Mouse (Mus musculus): ENCODE results near the gene Gm4724. TPM values are rescaled to one million over a fixed set of nuclear protein-coding genes. Genes with fewer than 3 reads are reported as not detected.

Gm4724 gene
- polyA plus RNA-seq (2014; fragmentation: Illumina TruSeq; extraction: RNeasy Lipid Tissue Mini Kit (QIAGEN cat#74804); ENCODE audit: low read depth, low replicate concordance) = 14.0 TPM

GRCm38 (mm10) chr2:175435707-175436106 is at the start of gene Gm4724:
Gene Gm4724 (minus strand): TSS chr2:175435807.

GRCm38 (mm10) chr2:175469685-175470084 is 34.1 kb upstream of the Gm4724 start, which contains the start of gene Zfp965:
Gene Zfp965 (plus strand): TSS chr2:175469985.

Other genes starting within 250 kb of the Gm4724 start
- gene Gm14391, start 228.9 kb downstream of the Gm4724 start, polyA plus RNA-seq (2014; fragmentation: Illumina TruSeq; extraction: RNeasy Lipid Tissue Mini Kit (QIAGEN cat#74804); ENCODE audit: low read depth, low replicate concordance) = 16.4 TPM
- 15.1 TPM for gene Gm14440, start 160.7 kb downstream of the Gm4724 start, polyA plus RNA-seq (2014; fragmentation: Illumina TruSeq; extraction: RNeasy Lipid Tissue Mini Kit (QIAGEN cat#74804); ENCODE audit: low read depth, low replicate concordance)
- 30.6 TPM for gene Gm4631, start 97.6 kb downstream of the Gm4724 start, polyA plus RNA-seq (2014; fragmentation: Illumina TruSeq; extraction: RNeasy Lipid Tissue Mini Kit (QIAGEN cat#74804); ENCODE audit: low read depth, low replicate concordance)
- gene Zfp968, start 63.4 kb downstream of the Gm4724 start, polyA plus RNA-seq (2014; fragmentation: Illumina TruSeq; extraction: RNeasy Lipid Tissue Mini Kit (QIAGEN cat#74804); ENCODE audit: low read depth, low replicate concordance) = 11.7 TPM
- 12.4 TPM for gene Zfp965, start 34.2 kb upstream of the Gm4724 start, polyA plus RNA-seq (2014; fragmentation: Illumina TruSeq; extraction: RNeasy Lipid Tissue Mini Kit (QIAGEN cat#74804); ENCODE audit: low read depth, low replicate concordance)
- 0.61 TPM for gene Gm11007, start 208.2 kb upstream of the Gm4724 start, polyA plus RNA-seq (2014; fragmentation: Illumina TruSeq; extraction: RNeasy Lipid Tissue Mini Kit (QIAGEN cat#74804); ENCODE audit: low read depth, low replicate concordance)